Mouse (Mus musculus): ENCODE results near the gene Trim44. TPM values are rescaled to one million over a fixed set of nuclear protein-coding genes. Genes with fewer than 3 reads are reported as not detected.

Gene Trim44
- total and polyA plus RNA-seq, 3 experiments = 21.7 to 55.3 (median 49.1) TPM

- TF ChIP-seq ETS1 (IDR thresholded peaks at IDR 0.05; ENCODE audit: low read depth, low read length) (no peak), MAX (IDR thresholded peaks at IDR 0.05; ENCODE audit: low read length) (no peak), MYB (IDR thresholded peaks at IDR 0.05; ENCODE audit: low read depth, low read length) (no peak), SMC3 (IDR thresholded peaks at IDR 0.05; ENCODE audit: low read depth, low read length) (no peak), NELFE (IDR thresholded peaks at IDR 0.05; ENCODE audit: low read depth, low read length) (no peak), POLR2A (IDR thresholded peaks at IDR 0.05; ENCODE audit: control insufficient read depth in 1 of 2, insufficient read depth in 1 of 2, low read depth in 1 of 2, low read length in 2 of 2, poor library complexity in 1 of 2) (no peak), TAL1 (IDR thresholded peaks at IDR 0.05; ENCODE audit: low read length) (no peak), MEF2A (IDR thresholded peaks at IDR 0.05; ENCODE audit: extremely low read depth, insufficient replicate concordance, low read depth, low read length, poor library complexity, severe bottlenecking) (no peak), HCFC1 (IDR thresholded peaks at IDR 0.05; ENCODE audit: low read depth, low read length) (no peak), CTCF (IDR thresholded peaks at IDR 0.05 in 2 of 3, conservative IDR thresholded peaks at IDR 0.05 in 1 of 3; ENCODE audit: control insufficient read depth in 1 of 3, insufficient read depth in 1 of 3, low read depth in 2 of 3, low read length in 3 of 3, poor library complexity in 1 of 3, severe bottlenecking in 1 of 3) (no peak), ZMIZ1 (IDR thresholded peaks at IDR 0.05; ENCODE audit: low read depth, low read length) (no peak)
- Histone ChIP-seq H3K79me2 (ENCODE audit: control insufficient read depth, insufficient read depth, low read length, poor library complexity) (no peaks in the 10 kb centered on the region; the same call in 1 of the 2 replicates), H3K9me3 (replicated peaks; ENCODE audit: insufficient read depth, low read length) (no peaks in the 10 kb centered on the region), H3K9ac (ENCODE audit: control insufficient read depth, low read depth, low read length, poor library complexity, severe bottlenecking) (no peak overlapping the region), H3K27ac (ENCODE audit: control insufficient read depth, low read depth, low read length) (no peak overlapping the region), H3K36me3 (ENCODE audit: control insufficient read depth in 1 of 2, insufficient read depth in 2 of 2, low read length in 2 of 2) (peaks cover 5 to 8% of the 10 kb centered on the region in 2 experiments), H3K4me1 (ENCODE audit: control insufficient read depth in 1 of 2, insufficient read depth in 2 of 2, low read length in 2 of 2) (peaks cover under 1 to 2% of the 10 kb centered on the region in 2 experiments; a peak in 2 of 4 replicates), H3K27me3 (ENCODE audit: control insufficient read depth in 1 of 2, insufficient read depth in 2 of 2, low read length in 2 of 2) (no peaks in the 10 kb centered on the region), H3K4me3 (ENCODE audit: control insufficient read depth in 1 of 2, insufficient read depth in 1 of 2, low read depth in 2 of 2, low read length in 2 of 2) (no peak overlapping the region)
- no peak for DNase-seq (ENCODE audit: low read depth, low spot score)
Observed at GRCm38 (mm10) chr2:102336816-102337215, 70.8 kb downstream of the Trim44 start.

- Histone ChIP-seq H3K27me3 (ENCODE audit: control insufficient read depth in 1 of 2, insufficient read depth in 2 of 2, low read length in 2 of 2) (no peaks in the 10 kb centered on the region), H3K27ac (ENCODE audit: control insufficient read depth, low read depth, low read length) (no peak overlapping the region), H3K9me3 (replicated peaks; ENCODE audit: insufficient read depth, low read length) (no peaks in the 10 kb centered on the region), H3K4me3 (ENCODE audit: control insufficient read depth in 1 of 2, insufficient read depth in 1 of 2, low read depth in 2 of 2, low read length in 2 of 2) (no peak overlapping the region), H3K9ac (ENCODE audit: control insufficient read depth, low read depth, low read length, poor library complexity, severe bottlenecking) (no peak overlapping the region), H3K36me3 (ENCODE audit: control insufficient read depth in 1 of 2, insufficient read depth in 2 of 2, low read length in 2 of 2) (peaks cover 7 to 9% of the 10 kb centered on the region in 2 experiments), H3K79me2 (ENCODE audit: control insufficient read depth, insufficient read depth, low read length, poor library complexity) (no peaks in the 10 kb centered on the region; the same call in 1 of the 2 replicates), H3K4me1 (ENCODE audit: control insufficient read depth in 1 of 2, insufficient read depth in 2 of 2, low read length in 2 of 2) (peaks cover 2 to 3% of the 10 kb centered on the region in 2 experiments; a peak in 2 of 4 replicates)
- no peak for TF ChIP-seq POLR2A (IDR thresholded peaks at IDR 0.05; ENCODE audit: control insufficient read depth in 1 of 2, insufficient read depth in 1 of 2, low read depth in 1 of 2, low read length in 2 of 2, poor library complexity in 1 of 2)
- TF ChIP-seq USF2 (IDR thresholded peaks at IDR 0.05; ENCODE audit: borderline replicate concordance in 1 of 2, insufficient read depth in 1 of 2, low read depth in 1 of 2, low read length in 2 of 2) = no peak
- 0 out of 2 replicates have a peak, but pooled peaks have one; percentile 13 for TF ChIP-seq ZKSCAN1 (IDR thresholded peaks at IDR 0.05; ENCODE audit: low read depth, low read length)
- no peak for TF ChIP-seq SMC3 (IDR thresholded peaks at IDR 0.05; ENCODE audit: low read depth, low read length)
- peak; percentile 46; the same call in 1 of the 2 replicates for TF ChIP-seq SIN3A (IDR thresholded peaks at IDR 0.05; ENCODE audit: low read length)
- TF ChIP-seq TAL1 (IDR thresholded peaks at IDR 0.05; ENCODE audit: low read length) = no peak
- TF ChIP-seq ZC3H11A (IDR thresholded peaks at IDR 0.05; ENCODE audit: low read depth, low read length) = no peak
- no peak for TF ChIP-seq MAX (IDR thresholded peaks at IDR 0.05; ENCODE audit: low read length)
- peak; percentile 28; the same call in 1 of the 2 replicates for TF ChIP-seq BHLHE40 (IDR thresholded peaks at IDR 0.05; ENCODE audit: borderline replicate concordance, low read depth, low read length)
- TF ChIP-seq GATA1 (IDR thresholded peaks at IDR 0.05; ENCODE audit: low read depth, low read length) = peak; percentile 43; the same call in 1 of the 2 replicates
- TF ChIP-seq TCF12 (IDR thresholded peaks at IDR 0.05; ENCODE audit: low read depth, low read length) = peak; percentile 67; the same call in 1 of the 2 replicates
- TF ChIP-seq EP300 (IDR thresholded peaks at IDR 0.05; ENCODE audit: low read depth in 1 of 2, low read length in 2 of 2) = peak; percentile 52 to 60; a peak in 3 of 4 replicates
- no peak for TF ChIP-seq POLR2AphosphoS5 (IDR thresholded peaks at IDR 0.05; ENCODE audit: borderline replicate concordance, low read depth, low read length)
- peak; percentile 33 for DNase-seq (ENCODE audit: low read depth, low spot score)
Observed at GRCm38 (mm10) chr2:102331932-102332331, 75.7 kb downstream of the Trim44 start.
